Mouse (Mus musculus): ENCODE measurements around the gene Adamts2.

- no peak for TF ChIP-seq POLR2A (IDR thresholded peaks at IDR 0.05; ENCODE audit: low read depth, low read length)
- no peak for TF ChIP-seq CTCF (IDR thresholded peaks at IDR 0.05; ENCODE audit: extremely low read depth, insufficient read depth, insufficient read length, insufficient replicate concordance)
Measured at GRCm38 (mm10) chr11:50658826-50659225, 56.9 kb downstream of the Adamts2 start.

Measured in spleen, adult 2 months (tissue).